Mouse (Mus musculus) megakaryocyte progenitor cell, adult 5-6 weeks (primary cell): Measurements from ENCODE around the gene Unc5a. TPM values are rescaled to one million over a fixed set of nuclear protein-coding genes. Genes with fewer than 3 reads are reported as not detected.

ENCODE experiments used
- ATAC-seq: replicated peaks from 2 replicates; pipeline ENCODE4 v1.8.0; 2016; ENCODE audit warnings: mild to moderate bottlenecking, moderate TSS enrichment, inconsistent platforms; ENCODE audit not compliant: poor library complexity
- total RNA-seq, 2 experiments: library from RNA; stranded (forward) in 1 of 2; stranded (reverse) in 1 of 2; fragments of 157-497, 149-512 nt in 1 of 2; fragments of 200-1000 nt in 1 of 2; gene quantifications; 2 replicates each; pipeline versions ENCODE4 v1.2.3 to v1.2.4; 2015 to 2017

Unc5a gene
- total RNA-seq, 2 experiments from 2014 or later = 0.04 to 0.64 TPM

GRCm38 (mm10) chr13:55002090-55002489 lies 52.9 kb downstream of the Unc5a start:
- no peak for ATAC-seq

- peak; percentile 21; the same call in 1 of the 2 replicates for ATAC-seq
Measured at GRCm38 (mm10) chr13:55004646-55005045, 55.4 kb downstream of the Unc5a start.

- no peak for ATAC-seq
Measured at GRCm38 (mm10) chr13:55005691-55006414, 56.6 kb downstream of the Unc5a start.

GRCm38 (mm10) chr13:55006415-55006742 lies 57.2 kb downstream of the Unc5a start:
- ATAC-seq = no peak

- ATAC-seq = no peak
Measured at GRCm38 (mm10) chr13:55008589-55008988, 59.4 kb downstream of the Unc5a start.

GRCm38 (mm10) chr13:55011103-55011502 lies 61.9 kb downstream of the Unc5a start:
- ATAC-seq = no peak

- no peak for ATAC-seq
Measured at GRCm38 (mm10) chr13:55011981-55012478, 62.8 kb downstream of the Unc5a start.

GRCm38 (mm10) chr13:55013702-55014344 lies 64.6 kb downstream of the Unc5a start:
- peak; percentile 30; the same call in 1 of the 2 replicates for ATAC-seq

- ATAC-seq = no peak
Measured at GRCm38 (mm10) chr13:55014451-55014850, 65.2 kb downstream of the Unc5a start.

GRCm38 (mm10) chr13:55017154-55017897 lies 68.1 kb downstream of the Unc5a start:
- no peak for ATAC-seq

GRCm38 (mm10) chr13:55017898-55018599 lies 68.8 kb downstream of the Unc5a start:
- no peak for ATAC-seq

GRCm38 (mm10) chr13:55018700-55019099 lies 69.5 kb downstream of the Unc5a start:
- no peak for ATAC-seq

- no peak for ATAC-seq
Measured at GRCm38 (mm10) chr13:55019181-55019580, 70.0 kb downstream of the Unc5a start.

- peak; percentile 45 for ATAC-seq
Measured at GRCm38 (mm10) chr13:55020051-55020450, 70.8 kb downstream of the Unc5a start.

GRCm38 (mm10) chr13:55021194-55021779 lies 72.1 kb downstream of the Unc5a start, which contains the start of gene Hk3:
Gene Hk3 (minus strand): TSS chr13:55021385.
- ATAC-seq = peak; percentile 57

GRCm38 (mm10) chr13:55022256-55022655 lies 73.0 kb downstream of the Unc5a start:
- ATAC-seq = no peak

- ATAC-seq = peak; percentile 54
Measured at GRCm38 (mm10) chr13:55022715-55023114, 73.5 kb downstream of the Unc5a start.

- ATAC-seq = no peak
Measured at GRCm38 (mm10) chr13:55024215-55024614, 75.0 kb downstream of the Unc5a start.

GRCm38 (mm10) chr13:55040016-55040415 lies 90.8 kb downstream of the Unc5a start:
- peak; percentile 98 for ATAC-seq

GRCm38 (mm10) chr13:55047706-55048105 lies 98.5 kb downstream of the Unc5a start:
- no peak for ATAC-seq
